Comparison of ENCODE assay signal across 14 mouse cellular contexts in the genomic region with DNA sequence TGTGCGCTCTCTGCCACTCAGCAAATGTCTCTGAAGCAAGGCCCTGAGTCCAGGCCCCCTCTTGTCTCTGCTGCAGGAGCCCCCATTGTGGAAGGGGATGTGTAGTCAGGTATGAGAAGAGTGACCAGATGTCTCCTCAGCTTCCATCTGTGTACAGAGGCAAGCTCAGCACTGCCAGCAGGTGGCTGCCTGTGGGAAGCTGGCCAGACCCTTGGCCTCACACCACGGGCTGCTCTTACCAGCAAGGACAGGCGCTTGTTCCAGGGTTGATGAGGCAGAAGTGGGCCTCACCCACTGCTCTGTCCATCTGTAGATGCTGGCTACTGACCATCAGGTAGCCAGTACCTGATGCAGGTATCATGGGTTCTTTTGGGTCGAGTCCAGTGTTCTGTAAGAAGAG.
DNase-seq lines count a peak whose midpoint lies in the region; ATAC-seq and TF ChIP-seq lines count a peak whose summit lies in the region.
"Had no signal": no experiment of that assay in that cellular context is flagged by ENCODE, and none has a peak within 500 bp of the region (broad histone marks: within the 10 kb centered on the region; RNA-seq: fewer than 3 reads in every experiment).

No protein-coding gene starts in this region.

- H3K4me2 ChIP-seq in hindbrain, postnatal 0 days (ENCODE audit: low read depth, low read length) = no peak overlapping the region
- no peak overlapping the region for H3K4me2 ChIP-seq in hindbrain, embryonic 14.5 days (replicated peaks)
- H3K4me2 ChIP-seq: heart, embryonic 13.5 days; liver, embryonic 11.5 days; midbrain, embryonic 12.5 days; neural tube, embryonic 12.5 days had no signal

- no peaks in the 10 kb centered on the region for H3K9me3 ChIP-seq in hindbrain, postnatal 0 days (ENCODE audit: low read length)
- H3K9me3 ChIP-seq in hindbrain, embryonic 14.5 days (ENCODE audit: control insufficient read depth, low read length) = no peaks in the 10 kb centered on the region
- H3K9me3 ChIP-seq: heart, embryonic 13.5 days; midbrain, embryonic 12.5 days; neural tube, embryonic 12.5 days had no signal

- 59% methylated on average over 4 of the region's 4 CpGs for WGBS in hindbrain, postnatal 0 days
- WGBS in hindbrain, embryonic 14.5 days = 84% methylated on average over 4 of the region's 4 CpGs

- no peak for ATAC-seq in hindbrain, postnatal 0 days
- no peak for ATAC-seq in hindbrain, embryonic 14.5 days (ENCODE audit: low FRiP score)
- ATAC-seq: inflammation-experienced regulatory T-cells, adult 6 months had no signal

- peak; percentile 35 for DNase-seq in hindbrain, postnatal 0 days (ENCODE audit: low spot score)
- DNase-seq in hindbrain, embryonic 14.5 days (ENCODE audit: low spot score) = no peak
- peak; percentile 89 for DNase-seq in brain, adult 2 months (ENCODE audit: low read depth, low spot score)
- peak; percentile 91 for DNase-seq in cerebellum, adult 9-10 months
- peak; percentile 54 to 67 for DNase-seq in heart, postnatal 14 days
- no peak for DNase-seq in thymus, postnatal 36 days
- DNase-seq in left cerebral cortex, postnatal 36 days (ENCODE audit: low spot score in 2 of 2) = no peak
- DNase-seq: kidney, postnatal 25 days; lung, postnatal 14 days had no signal

- H3K9ac ChIP-seq in hindbrain, postnatal 0 days (replicated peaks; ENCODE audit: low read length) = no peak overlapping the region
- no peak overlapping the region for H3K9ac ChIP-seq in hindbrain, embryonic 14.5 days
- H3K9ac ChIP-seq: heart, embryonic 13.5 days; midbrain, embryonic 12.5 days; neural tube, embryonic 12.5 days had no signal

- H3K4me3 ChIP-seq in hindbrain, postnatal 0 days (ENCODE audit: low read length) = no peak overlapping the region
- H3K4me3 ChIP-seq in hindbrain, embryonic 14.5 days (replicated peaks; ENCODE audit: low read length) = no peak overlapping the region
- H3K4me3 ChIP-seq: heart, embryonic 13.5 days; midbrain, embryonic 12.5 days; neural tube, embryonic 12.5 days had no signal

- intact Hi-C loops in heart, postnatal 14 days (cut with DNase I) = no loop called here
- intact Hi-C loops in left cerebral cortex, postnatal 36 days (cut with DNase I) = loop anchor here (5.0 kb wide), 1 partner anchor 38 kb away; no protein-coding TSS in a partner anchor

- no peak overlapping the region; the same call in 1 of the 2 replicates for H3K27ac ChIP-seq in hindbrain, postnatal 0 days
- H3K27ac ChIP-seq in hindbrain, embryonic 14.5 days = no peak overlapping the region
- H3K27ac ChIP-seq: heart, embryonic 13.5 days; midbrain, embryonic 12.5 days; neural tube, embryonic 12.5 days had no signal

- no peaks in the 10 kb centered on the region for H3K27me3 ChIP-seq in hindbrain, postnatal 0 days (ENCODE audit: insufficient read depth, low read length)
- no peaks in the 10 kb centered on the region for H3K27me3 ChIP-seq in hindbrain, embryonic 14.5 days (ENCODE audit: control insufficient read depth, insufficient read depth, low read length)
- H3K27me3 ChIP-seq: heart, embryonic 13.5 days; midbrain, embryonic 12.5 days; neural tube, embryonic 12.5 days had no signal

- peak; percentile 30 for TF ChIP-seq CTCF in hindbrain, postnatal 0 days (IDR thresholded peaks at IDR 0.05; ENCODE audit: low read depth)

- no peaks in the 10 kb centered on the region for H3K36me3 ChIP-seq in hindbrain, postnatal 0 days (ENCODE audit: insufficient read depth, low read length)
- no peaks in the 10 kb centered on the region for H3K36me3 ChIP-seq in hindbrain, embryonic 14.5 days (replicated peaks; ENCODE audit: control insufficient read depth, insufficient read depth)
- H3K36me3 ChIP-seq: heart, embryonic 13.5 days; midbrain, embryonic 12.5 days; neural tube, embryonic 12.5 days had no signal

- peaks cover 8% of the 10 kb centered on the region for H3K4me1 ChIP-seq in hindbrain, postnatal 0 days (ENCODE audit: insufficient read depth, low read length)
- H3K4me1 ChIP-seq in hindbrain, embryonic 14.5 days (replicated peaks; ENCODE audit: control insufficient read depth, insufficient read depth, low read length) = peaks cover 1% of the 10 kb centered on the region; the same call in 1 of the 2 replicates
- H3K4me1 ChIP-seq: heart, embryonic 13.5 days had no signal

Comparison
In these comparisons a context has a peak if more than half of its experiments do, and no peak if none do; other contexts are left out.
1. DNase-seq: peak in hindbrain, postnatal 0 days (single experiment), brain, adult 2 months (single experiment), cerebellum, adult 9-10 months (single experiment) and heart, postnatal 14 days (2 of 2); none in hindbrain, embryonic 14.5 days (single experiment), thymus, postnatal 36 days (0 of 2) and left cerebral cortex, postnatal 36 days (0 of 2).